Mouse (Mus musculus) gastrocnemius, postnatal 25 days (tissue): ENCODE data around the gene Sgms1. TPM values are rescaled to one million over a fixed set of nuclear protein-coding genes. Genes with fewer than 3 reads are reported as not detected.
"Not testable (repeated sequence)": the region's sequence is repeated elsewhere in the genome, so short reads cannot be mapped to it uniquely, and the experiment has no call there.

Experiments
- DNase-seq: peaks from one replicate; pipeline ENCODE4 v3.0.0; 2022
- total RNA-seq, 2 experiments: library from RNA; stranded (reverse); gene quantifications; 1 replicate in 1 of 2; 2 replicates in 1 of 2; pipeline ENCODE4 v1.2.3; 2021

Sgms1 gene
- total RNA-seq, 2 experiments from 2014 or later: 37.2 to 42.0 TPM

DNA sequence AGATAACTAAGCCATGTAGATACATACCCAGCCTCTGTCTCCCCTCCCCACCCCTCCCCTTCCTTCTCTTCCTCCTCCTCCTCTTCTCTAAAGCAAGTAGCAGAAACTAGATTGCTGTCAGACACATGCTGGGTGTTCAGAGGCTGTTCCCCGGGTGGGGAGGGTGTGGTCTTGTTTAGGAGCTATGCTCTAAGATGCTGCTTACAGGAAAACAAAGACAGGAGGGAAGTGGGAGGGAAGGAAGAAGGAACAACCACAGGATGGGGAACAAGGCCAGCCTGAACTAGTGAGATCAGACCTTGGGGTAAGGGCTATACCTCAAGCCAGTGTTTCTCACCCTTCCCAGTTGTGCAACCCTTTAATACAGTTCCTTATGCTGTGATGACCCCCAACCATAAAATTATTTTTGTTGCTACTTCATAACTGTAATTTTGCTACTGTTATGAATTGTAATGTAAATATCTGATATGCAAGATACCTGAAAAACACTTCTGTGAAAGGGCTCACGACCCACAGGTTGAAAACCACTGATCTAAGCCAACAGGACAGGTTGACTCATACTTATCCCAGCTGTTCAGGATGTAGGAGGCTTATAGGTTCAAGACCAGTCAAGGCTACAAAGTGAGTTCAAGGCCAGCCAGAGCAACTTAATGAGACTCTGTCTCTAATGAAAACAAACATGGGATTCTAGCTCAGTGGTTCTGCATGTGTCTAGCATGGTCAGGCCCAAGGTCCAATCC lies 61.3 kb downstream of the Sgms1 start:
- no peak for DNase-seq

DNA sequence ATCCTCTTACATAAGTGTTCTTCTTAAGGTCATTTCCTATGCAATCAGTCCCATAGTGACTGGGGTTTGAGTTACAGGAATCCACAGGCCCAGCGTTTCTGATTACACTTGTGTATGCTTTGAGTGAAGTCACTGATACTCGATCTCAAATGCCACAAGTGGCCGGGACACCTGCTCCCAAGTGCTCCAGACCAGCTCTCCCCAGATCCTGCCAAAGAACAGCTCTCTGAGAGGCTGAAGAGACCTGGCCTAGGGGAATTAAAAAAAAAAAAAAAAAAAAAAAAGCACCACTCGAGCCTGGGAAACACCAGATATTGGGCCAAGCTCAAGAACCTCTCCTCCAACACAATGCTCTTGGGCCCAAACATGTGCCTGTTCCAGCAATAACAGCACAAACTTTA lies 62.9 kb downstream of the Sgms1 start:
- peak; percentile 78 for DNase-seq

DNA sequence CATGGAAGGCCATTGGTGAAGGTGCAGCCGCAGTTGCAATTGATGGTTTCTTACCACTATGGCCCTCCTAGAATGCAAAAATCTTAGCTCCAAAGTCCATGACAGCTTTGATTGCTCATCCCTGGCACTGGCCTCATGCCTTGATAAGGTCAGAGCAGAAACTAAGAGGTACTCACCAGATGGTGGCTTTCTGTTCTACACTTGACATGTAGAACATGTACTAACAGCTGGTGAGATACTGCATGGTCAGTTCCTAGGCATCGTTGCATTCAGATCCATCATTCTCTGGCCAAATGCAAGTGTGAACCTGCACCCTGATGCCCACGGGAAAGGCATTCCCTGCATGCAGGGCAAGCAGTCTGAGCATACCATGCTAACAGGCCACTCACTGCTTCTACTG lies 63.4 kb downstream of the Sgms1 start:
- peak; percentile 47 for DNase-seq

DNA sequence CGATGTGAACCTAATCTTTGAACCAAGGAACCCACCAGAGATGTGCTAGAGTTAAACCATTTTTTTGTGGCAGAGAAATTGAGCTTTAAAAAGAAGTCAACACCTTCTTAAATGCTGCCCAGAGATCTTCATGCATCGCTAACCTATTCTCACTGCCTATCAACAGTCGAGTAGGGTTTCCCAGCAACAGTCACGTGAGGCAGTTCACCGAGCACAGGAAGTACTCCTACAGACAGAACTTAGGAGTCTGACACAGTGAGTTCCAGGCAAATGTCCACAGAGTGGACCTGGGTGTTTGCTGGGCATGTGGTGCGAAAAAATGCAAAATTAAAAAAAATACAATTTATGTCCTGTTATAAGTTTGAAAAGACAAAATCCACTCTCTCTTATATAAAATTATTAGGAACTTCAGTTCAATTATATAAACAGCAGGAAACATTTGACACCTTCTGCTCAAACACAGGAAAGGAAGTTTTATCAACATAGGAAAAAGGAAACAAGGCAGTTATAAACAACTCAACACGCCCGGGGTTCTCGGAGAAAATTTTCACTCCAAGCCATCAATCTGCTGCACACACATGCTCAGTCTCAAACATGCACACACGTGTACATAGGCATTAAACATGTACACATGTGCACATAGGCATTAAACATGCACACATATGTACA lies 64.3 kb downstream of the Sgms1 start:
- no peak for DNase-seq

DNA sequence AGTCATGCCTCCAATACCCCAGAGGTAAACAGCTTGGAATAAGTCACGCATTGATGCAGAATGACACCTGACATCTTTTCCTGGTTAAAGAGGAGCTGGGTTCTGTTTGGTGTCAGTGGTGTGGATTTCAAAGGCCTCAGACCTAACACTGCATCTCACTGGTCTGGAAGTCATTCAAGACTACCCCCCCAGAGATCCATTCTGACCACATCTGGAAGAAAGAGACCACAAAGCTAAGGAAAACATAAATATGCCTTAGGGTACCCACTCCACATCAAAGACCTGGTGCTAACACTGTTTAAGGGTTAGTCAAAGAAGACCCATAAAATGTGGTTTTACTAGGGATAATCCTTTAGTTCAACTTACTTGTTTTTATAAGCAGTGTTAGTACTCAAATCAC lies 65.0 kb downstream of the Sgms1 start:
- no peak for DNase-seq

DNA sequence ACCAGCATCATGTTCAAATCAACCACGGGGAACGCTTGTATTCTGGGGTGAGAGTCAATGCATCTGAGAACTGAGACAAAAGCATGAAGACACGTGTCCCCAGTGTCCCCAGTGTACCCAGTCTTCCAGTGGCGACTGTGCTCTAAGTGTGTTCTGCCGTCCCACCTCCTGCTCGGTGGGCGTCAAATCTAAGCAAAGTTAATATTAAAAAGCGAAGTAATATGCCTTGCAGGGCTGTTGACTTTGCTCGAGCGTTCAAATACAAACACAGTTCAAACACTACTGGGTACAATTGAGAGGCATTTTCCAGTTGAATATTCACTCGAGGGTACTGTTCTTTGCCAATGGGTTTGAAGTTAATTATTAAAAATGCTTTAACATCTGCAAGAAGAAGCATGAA lies 66.4 kb downstream of the Sgms1 start:
- no peak for DNase-seq

DNA sequence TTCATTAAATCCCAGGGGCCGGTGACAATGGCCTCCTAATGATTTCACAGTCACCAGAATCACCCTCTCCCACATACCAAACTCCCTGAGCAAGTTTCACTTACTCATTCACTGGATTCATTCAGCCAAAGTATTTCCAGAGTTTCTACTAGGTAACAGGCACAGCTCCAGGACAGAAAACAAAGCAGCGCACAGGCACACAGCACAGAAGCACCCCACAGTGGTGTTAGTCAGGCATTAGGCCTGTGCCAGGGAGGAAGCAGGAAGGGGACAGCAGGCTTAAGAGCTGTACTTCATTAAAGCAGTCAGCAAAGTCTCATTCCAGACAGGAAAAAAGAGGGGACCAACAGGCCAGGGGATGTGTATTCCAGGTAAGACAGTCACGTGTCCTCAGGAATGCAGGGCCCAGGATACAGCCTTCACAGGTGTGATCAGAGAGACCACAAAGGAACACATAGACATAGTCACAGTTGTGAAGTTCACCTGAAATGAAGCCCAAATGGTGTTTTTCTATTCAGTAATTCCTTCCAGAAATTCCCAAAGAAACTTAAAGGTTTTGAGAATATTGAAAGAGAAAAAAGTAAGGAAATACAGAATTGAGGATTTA lies 67.0 kb downstream of the Sgms1 start:
- peak; percentile 56 for DNase-seq

DNA sequence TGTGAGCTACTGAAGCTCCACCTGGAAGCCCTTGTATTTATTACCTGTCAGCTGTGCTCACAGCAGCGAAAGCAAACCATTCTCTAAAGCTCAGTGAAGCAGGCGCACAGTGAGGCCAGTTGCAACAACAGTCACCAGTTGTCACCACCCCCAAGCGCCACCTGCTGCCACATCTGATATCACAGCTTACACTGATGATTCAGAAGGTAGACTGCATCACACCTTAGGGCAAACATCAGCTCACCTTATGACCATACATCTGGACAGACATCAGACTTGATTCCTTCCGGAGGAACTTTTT lies 69.2 kb downstream of the Sgms1 start:
- DNase-seq: peak; percentile 42

DNA sequence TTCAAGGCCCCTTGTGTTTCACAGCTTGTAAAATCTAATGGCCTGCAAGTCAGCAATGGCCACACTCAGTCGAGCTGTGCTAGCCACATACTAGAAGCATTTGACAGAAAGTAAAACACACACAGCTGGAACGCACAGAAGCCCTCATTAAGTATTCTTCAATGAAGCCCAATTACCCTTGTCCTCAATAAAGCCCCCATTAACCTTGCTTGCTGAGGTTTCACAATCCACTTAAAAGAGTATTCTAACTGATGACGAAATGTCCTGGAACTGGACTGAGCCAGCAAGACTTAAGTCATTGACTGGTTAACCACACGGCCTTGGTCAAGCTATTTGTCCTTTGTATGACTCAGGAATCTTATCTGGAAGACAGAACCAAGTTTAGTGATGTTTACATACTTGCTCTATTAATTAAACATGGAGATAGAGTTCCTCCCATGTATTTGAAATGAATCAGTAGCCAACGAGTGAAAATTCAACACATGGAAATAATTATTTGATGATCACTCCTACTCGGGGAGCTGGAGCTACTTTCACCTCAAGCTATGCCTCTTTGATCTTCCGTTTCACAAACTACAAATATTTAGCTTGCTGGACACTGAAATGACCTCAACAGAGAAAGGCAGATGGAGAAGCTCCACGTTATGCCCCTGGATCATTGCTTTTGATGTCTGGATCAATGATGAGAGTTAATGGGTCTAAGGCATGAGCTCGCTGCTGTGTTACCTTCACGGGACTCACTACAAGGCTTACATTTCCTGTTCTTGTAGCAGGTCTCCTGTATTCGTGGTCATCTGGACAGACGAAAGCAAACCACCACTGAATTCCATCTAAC lies 69.8 kb downstream of the Sgms1 start:
- no peak for DNase-seq

DNA sequence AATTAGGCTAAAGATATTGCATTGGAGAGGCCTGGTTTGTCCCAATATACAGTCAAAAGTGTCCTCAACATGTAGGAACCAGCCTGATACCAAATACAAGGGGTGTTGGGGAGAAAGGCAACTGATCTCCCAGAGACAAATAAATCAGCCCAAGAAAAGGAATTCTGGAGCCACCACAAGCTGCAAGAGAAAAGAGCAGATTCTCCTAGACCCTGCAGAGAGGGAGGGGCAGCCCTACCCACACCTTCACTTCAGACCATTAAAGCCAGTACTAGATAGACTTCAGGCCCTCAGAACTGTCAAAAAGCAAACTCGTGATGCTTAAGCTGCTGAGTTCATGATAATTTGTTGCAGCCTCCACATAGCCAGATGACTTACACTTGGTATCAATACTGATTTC lies 70.5 kb downstream of the Sgms1 start:
- no peak for DNase-seq

DNA sequence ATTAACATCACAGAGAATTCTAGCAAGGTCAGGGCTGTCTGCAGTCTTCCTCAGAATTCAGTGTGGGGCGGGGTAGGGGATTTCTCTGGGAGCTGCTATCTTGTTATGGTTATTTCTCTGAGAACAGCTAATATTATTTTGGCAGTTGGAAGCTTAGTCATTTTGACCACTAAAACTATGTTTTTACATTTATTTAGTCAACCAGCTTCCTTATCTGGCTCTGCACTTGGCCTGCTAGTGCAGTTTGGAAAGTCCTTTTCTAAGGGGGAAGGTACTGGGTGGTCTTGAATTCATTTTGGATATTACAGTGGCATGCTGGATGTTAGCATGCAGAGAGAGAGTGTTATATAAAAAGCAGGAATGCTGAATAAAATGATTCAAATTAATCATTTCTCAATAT lies 72.2 kb downstream of the Sgms1 start:
- DNase-seq: not testable (repeated sequence)

DNA sequence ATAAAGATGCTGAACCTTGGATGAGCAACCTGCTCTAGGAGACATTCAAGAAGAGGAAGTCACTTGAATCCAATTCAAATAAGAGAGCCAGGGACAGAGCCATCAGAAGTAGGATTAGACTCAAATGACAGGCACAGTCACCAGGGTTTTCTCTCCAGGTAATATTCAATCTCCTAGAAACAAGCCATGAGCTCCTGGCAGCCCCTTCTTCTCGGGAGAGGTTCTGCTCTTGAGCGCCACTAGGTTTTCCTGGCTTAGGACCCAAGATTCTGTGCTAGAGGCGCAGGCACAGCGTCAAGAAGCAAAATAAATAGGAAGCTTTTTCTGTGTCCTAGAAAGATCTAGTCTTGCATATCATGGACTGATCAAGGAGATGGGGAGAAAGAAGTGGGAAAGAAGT lies 76.2 kb downstream of the Sgms1 start:
- DNase-seq: peak; percentile 30

DNA sequence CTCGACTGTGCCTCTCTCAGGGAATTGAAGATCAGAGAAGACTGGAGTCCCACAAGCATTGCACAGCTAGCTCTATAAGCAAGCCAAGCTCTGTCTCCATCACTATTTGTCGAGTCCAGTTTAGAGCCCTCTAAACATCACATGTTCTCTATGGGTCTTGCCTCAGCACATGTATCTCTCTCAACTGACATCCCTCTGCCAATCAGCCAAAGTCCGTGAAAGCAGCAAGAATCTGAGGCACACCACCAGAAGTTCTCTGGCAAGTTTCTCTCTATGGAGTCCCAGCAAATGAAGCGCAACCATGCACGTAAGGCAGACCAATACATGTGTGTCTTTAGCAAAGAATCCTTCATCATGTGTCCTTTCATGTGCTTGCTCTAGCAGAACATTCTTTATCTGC lies 77.8 kb downstream of the Sgms1 start:
- DNase-seq: no peak

DNA sequence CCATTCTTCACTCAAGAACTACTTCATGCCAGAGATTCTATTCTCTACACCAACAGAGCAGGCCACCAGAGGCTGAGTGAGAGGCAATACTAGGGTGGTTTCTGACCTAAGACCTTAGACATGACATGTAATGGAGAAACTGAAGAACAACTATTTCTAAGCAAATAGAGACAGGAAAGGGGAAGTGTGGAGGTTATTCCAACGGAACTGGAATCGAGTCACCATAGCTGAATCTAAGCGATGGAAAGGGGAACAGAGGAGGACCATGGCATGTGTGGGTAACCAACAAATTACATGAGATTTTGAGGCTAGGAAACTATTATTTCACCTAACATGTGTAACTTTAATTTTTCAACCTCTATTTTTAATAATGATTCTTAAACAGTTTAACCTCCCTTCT lies 78.5 kb downstream of the Sgms1 start:
- DNase-seq: no peak

DNA sequence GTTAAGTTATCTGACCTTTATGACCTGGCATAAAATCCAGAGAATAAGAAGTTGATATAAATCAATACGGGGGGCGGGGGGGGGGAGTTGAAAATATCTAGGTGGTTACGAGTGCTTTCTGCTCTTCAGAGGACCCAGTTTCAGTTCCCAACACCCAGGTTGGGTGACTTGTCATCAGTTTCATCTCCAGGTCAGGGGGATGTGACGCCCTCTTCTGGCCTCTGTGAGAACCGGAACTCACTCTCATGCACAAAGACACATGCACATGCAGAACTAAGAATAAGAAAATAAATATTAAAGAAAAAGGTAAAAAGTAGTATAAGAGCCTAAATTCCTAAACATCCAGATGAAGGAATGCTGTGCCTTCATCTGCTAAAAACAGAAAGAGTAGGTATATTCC lies 79.0 kb downstream of the Sgms1 start:
- DNase-seq: no peak

DNA sequence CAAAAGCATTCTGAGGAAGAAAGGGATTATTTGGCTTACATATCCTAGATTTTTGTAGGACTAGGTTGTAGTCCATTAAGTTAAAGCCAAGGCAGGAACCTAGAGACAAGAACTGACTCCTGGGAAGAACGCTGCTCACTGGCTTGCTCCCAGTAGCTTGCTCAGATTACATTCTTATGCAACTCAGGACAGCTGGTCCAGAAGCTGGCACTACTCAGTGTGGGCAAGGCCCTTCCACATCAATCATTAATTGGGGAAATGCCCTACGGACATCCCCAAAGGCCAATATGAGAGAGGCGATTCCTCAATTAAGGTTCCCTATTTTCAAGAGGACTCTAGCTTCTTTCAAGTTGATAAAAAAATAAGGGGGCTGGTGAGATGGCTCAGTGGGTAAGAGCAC lies 80.2 kb downstream of the Sgms1 start:
- peak; percentile 84 for DNase-seq

DNA sequence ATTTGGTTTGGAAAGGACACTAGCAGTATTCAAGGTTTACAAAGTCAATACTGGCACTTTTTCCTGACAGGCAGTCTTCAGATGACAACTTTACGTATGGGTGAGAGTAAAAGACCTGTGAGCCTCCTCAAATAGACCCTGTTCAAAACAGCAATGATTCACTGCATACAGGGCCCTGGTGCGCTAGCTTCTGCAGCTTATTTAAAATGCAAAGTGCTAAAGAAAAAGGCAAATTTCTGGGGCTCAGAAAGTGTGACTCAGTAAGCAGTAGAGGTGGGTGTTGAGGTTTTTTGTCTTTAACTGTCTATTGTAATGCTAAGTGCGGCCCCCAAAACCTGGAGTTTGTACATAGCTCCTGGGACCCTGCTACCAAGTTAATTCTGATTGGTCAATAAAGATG lies 81.2 kb downstream of the Sgms1 start:
- no peak for DNase-seq

DNA sequence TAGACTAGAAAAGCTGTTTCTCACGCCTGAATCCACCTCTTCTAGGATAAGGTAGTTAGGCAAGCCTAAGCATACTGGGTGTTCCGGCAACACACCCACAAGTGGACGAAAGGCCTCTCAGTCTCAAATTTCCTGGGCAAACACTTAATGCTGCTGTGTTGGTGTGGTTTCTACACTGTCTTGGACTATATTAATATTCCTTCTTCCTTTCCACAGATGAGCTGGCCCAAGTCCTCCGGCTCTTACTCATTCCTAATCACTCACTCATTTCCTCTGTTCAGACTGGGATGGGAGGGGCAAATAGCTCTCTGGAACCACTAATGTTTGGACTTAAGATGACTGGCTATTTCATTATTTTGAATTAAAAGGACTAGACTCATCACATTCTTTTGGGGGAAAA lies 84.6 kb downstream of the Sgms1 start:
- peak; percentile 64 for DNase-seq

DNA sequence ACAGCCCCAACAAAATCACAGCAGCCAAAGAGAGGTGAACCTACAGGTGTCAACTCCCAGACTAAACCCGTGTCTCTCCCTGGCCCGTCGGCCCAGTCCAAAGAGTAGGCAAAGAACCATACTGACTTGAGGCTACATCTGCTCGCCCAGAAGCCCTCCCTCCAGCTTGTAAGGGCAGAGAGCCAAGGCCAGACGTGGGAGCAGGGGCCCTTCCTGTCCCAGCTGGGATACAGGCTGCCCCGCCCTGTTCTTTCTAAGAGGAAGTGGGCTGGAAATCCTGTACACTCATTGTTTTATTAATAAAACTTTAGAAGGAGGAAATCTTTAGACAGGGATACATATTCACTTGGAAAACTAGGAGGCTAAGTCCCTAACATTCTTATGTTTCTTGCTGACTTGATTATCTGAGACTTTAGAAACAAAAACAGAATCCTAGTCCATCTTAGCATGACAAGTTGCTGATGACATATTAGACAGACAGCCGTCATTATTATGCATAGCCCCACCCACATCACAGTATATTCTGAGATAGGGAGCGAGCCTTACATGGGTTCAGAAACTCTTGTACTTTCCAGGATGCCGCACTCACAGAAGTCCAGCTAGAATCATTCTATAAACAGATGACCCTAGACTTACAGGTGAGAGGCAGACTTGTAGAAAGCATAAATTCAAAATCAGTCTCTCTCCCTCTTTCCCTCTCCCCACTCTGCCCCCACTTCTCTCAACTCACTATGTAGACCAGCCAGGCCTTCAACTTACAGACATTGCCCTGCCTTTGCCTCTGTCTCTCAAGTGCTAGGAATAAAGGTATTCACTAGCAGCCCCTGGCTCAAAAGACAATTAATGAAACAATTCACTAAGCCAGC lies 85.3 kb downstream of the Sgms1 start:
- DNase-seq: peak; percentile 85

DNA sequence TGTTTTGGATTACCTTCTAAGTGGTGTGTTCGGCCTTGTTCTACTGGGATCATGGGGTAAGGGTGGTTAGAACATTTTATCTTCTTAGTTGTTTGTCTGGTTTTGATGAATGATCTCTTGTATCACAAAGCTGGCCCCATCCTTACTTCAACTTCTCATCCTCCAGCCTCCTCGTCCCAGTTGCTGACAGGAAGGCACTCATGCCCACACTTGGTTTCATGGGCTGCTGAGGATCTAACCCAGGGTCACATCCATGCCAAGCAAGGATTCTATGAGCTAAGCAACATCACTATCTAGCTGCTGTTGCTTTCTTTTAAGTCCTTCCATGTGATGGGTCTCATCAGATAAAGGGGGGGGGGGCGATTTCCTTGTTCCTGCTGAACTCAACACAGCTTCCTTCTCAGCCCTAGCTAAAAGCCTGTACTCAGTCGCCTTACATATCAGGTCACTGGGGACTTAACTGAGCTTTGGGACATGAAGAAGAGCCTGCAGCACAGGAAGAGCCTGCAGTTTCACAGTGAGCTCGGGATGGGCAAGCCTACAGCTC lies 86.6 kb downstream of the Sgms1 start:
- no peak for DNase-seq

DNA sequence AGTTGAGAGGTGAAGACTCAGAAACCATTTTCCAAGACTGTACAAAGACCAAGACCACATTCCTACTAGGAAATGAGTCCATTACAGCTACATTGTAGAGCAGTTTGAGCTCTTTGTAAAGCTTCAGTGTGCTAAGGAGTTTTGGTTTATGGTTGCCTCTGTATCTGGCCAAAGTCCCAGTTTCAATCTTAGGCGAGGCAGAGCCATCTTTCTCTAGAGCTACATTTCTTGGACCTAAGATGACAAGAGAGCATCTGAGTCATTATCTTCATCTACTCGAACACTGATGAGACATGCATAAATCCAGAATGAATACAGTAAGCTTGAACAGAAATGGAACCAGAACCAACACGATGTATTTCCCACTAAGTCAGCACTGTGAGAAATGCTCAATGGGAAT lies 87.9 kb downstream of the Sgms1 start:
- no peak for DNase-seq

DNA sequence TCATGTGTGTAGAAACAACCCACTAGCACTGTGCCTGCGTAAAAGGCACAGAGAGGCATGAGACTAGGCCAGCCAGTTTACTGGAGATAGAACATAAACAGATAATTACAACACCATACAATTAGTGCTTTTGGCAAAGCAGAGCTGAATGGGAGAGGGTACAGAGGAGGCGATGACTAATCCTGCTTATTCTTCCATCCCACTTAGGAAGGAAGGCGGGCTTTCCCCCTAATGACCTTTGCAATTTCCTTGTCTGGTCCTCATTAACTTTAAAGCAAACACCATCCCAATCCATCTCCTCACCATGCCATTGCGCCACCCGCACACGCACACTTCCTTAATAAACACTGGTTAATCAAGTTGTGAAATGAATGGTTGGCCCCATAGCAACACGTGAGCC lies 91.3 kb downstream of the Sgms1 start:
- no peak for DNase-seq
